Mouse (Mus musculus) lung, postnatal 0 days (tissue): ENCODE measurements around the gene Gucd1.

Experiments used
- CTCF ChIP-seq: IDR thresholded peaks from 2 replicates; pipeline ENCODE4 v1.5.1; 2016; ENCODE audit warnings: antibody characterized with exemption, mild to moderate bottlenecking
- EP300 ChIP-seq: IDR thresholded peaks from 2 replicates; pipeline ENCODE4 v1.6.1; 2016; ENCODE audit warnings: antibody characterized with exemption, mild to moderate bottlenecking, control low read depth

DNA sequence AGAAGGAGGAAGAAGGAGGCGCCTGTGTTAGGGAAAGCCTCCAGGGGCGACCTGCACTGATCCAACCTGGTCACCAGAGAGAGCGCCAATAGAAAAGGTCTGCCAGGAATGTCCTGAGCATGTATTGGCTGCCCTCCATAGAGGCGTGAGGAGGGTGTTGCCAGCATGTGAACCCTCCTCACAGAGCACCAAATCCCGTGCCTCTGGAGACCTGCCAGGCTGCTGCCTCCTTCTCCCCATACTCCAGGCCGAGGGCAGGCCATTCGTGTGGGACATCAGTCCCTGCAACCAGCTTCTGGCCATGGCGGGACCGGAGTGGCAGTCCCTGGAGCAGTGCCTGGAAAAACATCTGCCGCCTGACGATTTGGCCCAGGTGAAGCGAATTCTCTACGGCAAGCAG lies 111.0 kb downstream of the Gucd1 start:
- TF ChIP-seq CTCF (no peak), EP300 (no peak)
